Mouse (Mus musculus) adrenal gland, adult (tissue): Measurements from ENCODE around the gene Cnga4.
"Not testable (repeated sequence)": the region's sequence is repeated elsewhere in the genome, so short reads cannot be mapped to it uniquely, and the experiment has no call there.

ENCODE experiments used
- DNase-seq, 2 experiments: peaks; one replicate each; pipeline ENCODE4 v3.0.0; 2022 to 2023; ENCODE audit warnings: low spot score in 1 of 2; ENCODE audit not compliant: inconsistent age in 2 of 2

Gene Cnga4

GRCm38 (mm10) chr7:105404268-105404667, at the start of gene Cnga4:
Gene Cnga4 (plus strand): TSS chr7:105404568.
- DNase-seq: no peak

GRCm38 (mm10) chr7:105356064-105356463, 48.3 kb upstream of the Cnga4 start:
- DNase-seq: not testable (repeated sequence)

GRCm38 (mm10) chr7:105356487-105356886, 47.9 kb upstream of the Cnga4 start:
- not testable (repeated sequence) for DNase-seq

- DNase-seq: no peak
These were observed 42.7 kb upstream of the Cnga4 start for GRCm38 (mm10) chr7:105361713-105362112.

- no peak for DNase-seq
These were observed 37.1 kb upstream of the Cnga4 start for GRCm38 (mm10) chr7:105367268-105367667.

GRCm38 (mm10) chr7:105367930-105368329, 36.4 kb upstream of the Cnga4 start, which contains the start of gene Olfr692:
Gene Olfr692 (plus strand): TSS chr7:105368230.
- no peak for DNase-seq

GRCm38 (mm10) chr7:105368521-105368920, 35.8 kb upstream of the Cnga4 start:
- no peak for DNase-seq

- no peak for DNase-seq
These were observed 31.5 kb upstream of the Cnga4 start for GRCm38 (mm10) chr7:105372912-105373311.

- DNase-seq: peak in 1 of 2 experiments; percentile 56
These were observed 30.9 kb upstream of the Cnga4 start for GRCm38 (mm10) chr7:105373509-105373908.

GRCm38 (mm10) chr7:105373976-105374375, 30.4 kb upstream of the Cnga4 start:
- no peak for DNase-seq

GRCm38 (mm10) chr7:105374866-105375265, 29.5 kb upstream of the Cnga4 start, which contains the start of gene Gm5901:
Gene Gm5901 (plus strand): TSS chr7:105375038.
- no peak for DNase-seq

- no peak for DNase-seq
These were observed 24.0 kb upstream of the Cnga4 start for GRCm38 (mm10) chr7:105380329-105380728.

- no peak for DNase-seq
These were observed 16.7 kb upstream of the Cnga4 start for GRCm38 (mm10) chr7:105387696-105388095.

- DNase-seq: no peak
These were observed 14.1 kb upstream of the Cnga4 start for GRCm38 (mm10) chr7:105390236-105390635.

GRCm38 (mm10) chr7:105394606-105395005, 9.8 kb upstream of the Cnga4 start:
- no peak for DNase-seq

GRCm38 (mm10) chr7:105395131-105395820, 9.1 kb upstream of the Cnga4 start:
- no peak for DNase-seq

- DNase-seq: no peak
These were observed 8.2 kb upstream of the Cnga4 start for GRCm38 (mm10) chr7:105396126-105396525.

- DNase-seq: no peak
These were observed 5.1 kb upstream of the Cnga4 start for GRCm38 (mm10) chr7:105399058-105399934.

- peak; percentile 100 for DNase-seq
These were observed 4.3 kb upstream of the Cnga4 start, which contains the start of gene Fam160a2 for GRCm38 (mm10) chr7:105399935-105400624. Gene Fam160a2 (minus strand): TSS chr7:105400054.

- DNase-seq: no peak
These were observed 2.0 kb downstream of the Cnga4 start for GRCm38 (mm10) chr7:105406322-105406721.
